Mouse (Mus musculus): ENCODE measurements around the gene Ctcfl.

GRCm38 (mm10) chr2:173061443-173062351 lies 57.6 kb downstream of the Ctcfl start:
- no peak for TF ChIP-seq CTCF (conservative IDR thresholded peaks at IDR 0.05; ENCODE audit: insufficient read depth, insufficient read length, low read depth, low read length)
- no peak for TF ChIP-seq POLR2A (IDR thresholded peaks at IDR 0.05; ENCODE audit: low read depth, low read length)

Data from kidney, adult 2 months (tissue).